Mouse (Mus musculus) lung, embryonic 14.5 days (tissue): ENCODE data around the gene 4930430F08Rik. TPM values are rescaled to one million over a fixed set of nuclear protein-coding genes. Genes with fewer than 3 reads are reported as not detected.

Source experiments
- ATAC-seq: fragments of 200-750 bp; cut with Nextera tagmentation; 2 replicates; pipeline ENCODE4 v1.8.0; 2017; ENCODE audit warnings: mild to moderate bottlenecking, moderate TSS enrichment, moderate library complexity; ENCODE audit not compliant: insufficient read depth
- DNase-seq: peaks from one replicate; pipeline ENCODE4 v3.0.0-alpha.2; 2015
- H3K27ac ChIP-seq: fragments of 300-500 bp; sonication (generic); 2 replicates; pipeline ENCODE4 v1.5.1; 2014; ENCODE audit warnings: low read depth, mild to moderate bottlenecking, moderate library complexity
- H3K27me3 ChIP-seq: fragments of 300-500 bp; sonication (generic); 2 replicates; pipeline ENCODE4 v1.6.1; 2014; ENCODE audit warnings: low read length, control low read depth; ENCODE audit not compliant: insufficient read depth
- H3K36me3 ChIP-seq: fragments of 300-500 bp; sonication (generic); 2 replicates; pipeline ENCODE4 v1.6.1; 2014; ENCODE audit warnings: control low read depth; ENCODE audit not compliant: insufficient read depth
- H3K4me1 ChIP-seq: fragments of 300-500 bp; sonication (generic); 2 replicates; pipeline ENCODE4 v1.6.1; 2014; ENCODE audit warnings: antibody characterized with exemption, control low read depth; ENCODE audit not compliant: insufficient read depth
- H3K4me2 ChIP-seq: fragments of 300-500 bp; sonication (generic); 2 replicates; pipeline ENCODE4 v1.6.1; 2014; ENCODE audit warnings: mild to moderate bottlenecking
- H3K4me3 ChIP-seq: fragments of 300-500 bp; sonication (generic); 2 replicates; pipeline ENCODE4 v1.5.1; 2014; ENCODE audit warnings: low read depth, low read length
- H3K9ac ChIP-seq: fragments of 300-500 bp; sonication (generic); 2 replicates; pipeline ENCODE4 v1.6.1; 2014
- H3K9me3 ChIP-seq: fragments of 300-500 bp; sonication (generic); 2 replicates; pipeline ENCODE4 v1.6.1; 2016; ENCODE audit warnings: low read depth, low read length, control low read depth
- CTCF ChIP-seq: IDR thresholded peaks from 2 replicates; pipeline ENCODE4 v1.5.1; 2016; ENCODE audit warnings: antibody characterized with exemption, low read depth
- WGBS: fragments of 180-500 bp; shearing (Covaris S2); extraction: QIAGEN DNeasy Blood & Tissue Kit; methylation state at CpG from one replicate; pipeline ENCODE4 v1.1.7; 2014; 5-methylcytosine and 5-hydroxymethylcytosine counted together
- polyA plus RNA-seq: library from polyadenylated mRNA; unstranded; fragments of >200 nt; fragmentation: Nextera tagmentation; extraction: Ambion mirVana; gene quantifications from 2 replicates; pipeline ENCODE4 v1.2.1, GENCODE M21; 2014

4930430F08Rik gene
- polyA plus RNA-seq, 1 experiment from 2014 or later: 9.1 TPM

GRCm38 (mm10) chr10:100603511-100603910 is 13.3 kb upstream of the 4930430F08Rik start:
- H3K9ac ChIP-seq: no peak overlapping the region
- no peaks in the 10 kb centered on the region for H3K27me3 ChIP-seq
- no peak for TF ChIP-seq CTCF
- no peak for DNase-seq
- WGBS: 86% methylated on average over 9 of the region's 9 CpGs
- no peaks in the 10 kb centered on the region for H3K36me3 ChIP-seq
- no peak overlapping the region for H3K27ac ChIP-seq
- no peaks in the 10 kb centered on the region for H3K4me1 ChIP-seq
- no peak overlapping the region for H3K4me2 ChIP-seq
- no peaks in the 10 kb centered on the region for H3K9me3 ChIP-seq
- no peak overlapping the region for H3K4me3 ChIP-seq
- ATAC-seq: no peak

- H3K27me3 ChIP-seq: no peaks in the 10 kb centered on the region
- DNase-seq: no peak
- no peak overlapping the region for H3K4me2 ChIP-seq
- H3K27ac ChIP-seq: no peak overlapping the region
- no peak for ATAC-seq
- no peak overlapping the region for H3K4me3 ChIP-seq
- 65% methylated on average over 3 of the region's 3 CpGs for WGBS
- no peak for TF ChIP-seq CTCF
- H3K36me3 ChIP-seq: no peaks in the 10 kb centered on the region
- no peak overlapping the region for H3K9ac ChIP-seq
- no peaks in the 10 kb centered on the region for H3K9me3 ChIP-seq
- no peaks in the 10 kb centered on the region for H3K4me1 ChIP-seq
Measured at GRCm38 (mm10) chr10:100598339-100598738, 8.1 kb upstream of the 4930430F08Rik start.

DNA sequence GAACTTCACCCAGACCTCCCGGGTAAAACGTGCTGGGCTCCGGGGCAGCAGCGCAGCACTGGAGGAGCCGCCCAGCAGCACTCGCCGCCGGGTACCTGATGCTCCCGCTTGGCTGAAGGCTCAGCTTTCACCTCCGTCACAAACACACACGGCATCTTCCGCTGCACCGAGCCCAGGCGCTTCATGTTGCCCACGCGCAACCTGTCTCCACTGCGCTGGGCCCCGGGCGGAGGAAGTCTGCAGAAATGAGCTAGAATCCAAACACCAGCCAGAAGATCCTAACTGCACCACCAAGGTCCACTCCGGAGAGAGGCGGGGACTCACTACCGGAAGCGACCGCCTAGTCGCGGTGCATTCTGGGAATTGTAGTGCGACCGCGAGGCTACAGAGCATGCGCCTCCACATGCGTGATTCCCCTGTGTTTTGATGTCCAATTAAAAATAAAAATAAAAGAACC is 1.3 kb downstream of the 4930430F08Rik start:
- peak; percentile 97 for DNase-seq
- Histone ChIP-seq H3K4me3 (peak overlapping the region; percentile 68), H3K9ac (peak overlapping the region; percentile 67), H3K36me3 (no peaks in the 10 kb centered on the region), H3K4me1 (no peaks in the 10 kb centered on the region), H3K9me3 (no peaks in the 10 kb centered on the region), H3K27me3 (no peaks in the 10 kb centered on the region), H3K4me2 (peak overlapping the region; percentile 57), H3K27ac (no peak overlapping the region)
- peak; percentile 100 for ATAC-seq
- under 1% methylated on average over 31 of the region's 31 CpGs for WGBS
- no peak for TF ChIP-seq CTCF

DNA sequence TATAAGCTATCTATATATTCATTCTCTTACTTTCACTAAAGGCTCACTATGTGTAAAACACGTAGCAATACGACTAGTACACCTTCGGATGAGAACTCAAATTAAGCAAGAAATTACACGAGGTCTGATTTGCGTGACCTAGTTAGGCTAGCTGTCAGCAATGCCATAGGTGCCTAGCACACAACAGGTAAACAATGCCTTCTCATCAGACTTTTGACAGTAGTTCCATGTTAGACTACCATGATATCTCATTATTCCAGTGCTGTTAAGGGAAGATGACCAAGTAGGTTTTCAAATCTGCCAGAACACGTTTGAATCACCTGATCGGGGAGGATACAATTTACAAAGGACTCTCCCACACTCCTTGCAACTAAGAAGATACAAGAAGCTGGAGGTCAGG is 1.7 kb downstream of the 4930430F08Rik start:
- no peaks in the 10 kb centered on the region for H3K4me1 ChIP-seq
- H3K27ac ChIP-seq: no peak overlapping the region
- 36% methylated on average over 7 of the region's 7 CpGs for WGBS
- DNase-seq (no peak), ATAC-seq (peak; percentile 30; the same call in 1 of the 2 replicates)
- no peaks in the 10 kb centered on the region for H3K27me3 ChIP-seq
- peak overlapping the region; percentile 68 for H3K4me3 ChIP-seq
- H3K36me3 ChIP-seq: no peaks in the 10 kb centered on the region
- no peak for TF ChIP-seq CTCF
- H3K9me3 ChIP-seq: no peaks in the 10 kb centered on the region
- peak overlapping the region; percentile 67 for H3K9ac ChIP-seq
- H3K4me2 ChIP-seq: peak overlapping the region; percentile 57

- 79% methylated on average over 3 of the region's 3 CpGs for WGBS
- ATAC-seq (no peak), DNase-seq (no peak)
- Histone ChIP-seq H3K9me3 (no peaks in the 10 kb centered on the region), H3K27me3 (no peaks in the 10 kb centered on the region), H3K36me3 (no peaks in the 10 kb centered on the region), H3K4me3 (no peak overlapping the region), H3K9ac (no peak overlapping the region), H3K4me2 (no peak overlapping the region), H3K4me1 (no peaks in the 10 kb centered on the region), H3K27ac (no peak overlapping the region)
- no peak for TF ChIP-seq CTCF
Measured at GRCm38 (mm10) chr10:100584178-100584577, 6.0 kb downstream of the 4930430F08Rik start.

DNA sequence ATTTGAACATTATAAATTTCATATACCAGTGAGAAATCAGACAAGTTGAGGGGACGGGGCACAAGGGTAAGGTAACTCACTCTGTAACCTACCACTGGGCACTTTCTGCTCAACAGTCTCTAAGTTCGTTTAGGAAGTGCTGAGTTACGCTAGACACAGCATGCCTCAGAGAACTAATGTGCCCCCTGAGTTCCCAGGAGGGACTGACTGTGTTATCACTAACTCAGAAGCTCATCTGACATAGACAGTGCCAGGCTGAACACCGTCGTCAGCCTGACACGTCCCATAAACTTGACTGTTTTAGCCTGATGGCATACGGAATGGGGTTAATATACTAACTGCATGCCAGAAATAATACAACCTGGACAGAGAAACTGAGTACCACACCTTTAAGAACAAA is 14.9 kb downstream of the 4930430F08Rik start:
- Histone ChIP-seq H3K4me2 (no peak overlapping the region), H3K36me3 (peaks cover 15% of the 10 kb centered on the region; the same call in 1 of the 2 replicates), H3K9ac (no peak overlapping the region), H3K27ac (no peak overlapping the region), H3K4me3 (no peak overlapping the region), H3K9me3 (no peaks in the 10 kb centered on the region), H3K27me3 (no peaks in the 10 kb centered on the region), H3K4me1 (no peaks in the 10 kb centered on the region)
- ATAC-seq (no peak), DNase-seq (no peak)
- WGBS: 84% methylated on average over 7 of the region's 7 CpGs
- TF ChIP-seq CTCF: no peak

DNA sequence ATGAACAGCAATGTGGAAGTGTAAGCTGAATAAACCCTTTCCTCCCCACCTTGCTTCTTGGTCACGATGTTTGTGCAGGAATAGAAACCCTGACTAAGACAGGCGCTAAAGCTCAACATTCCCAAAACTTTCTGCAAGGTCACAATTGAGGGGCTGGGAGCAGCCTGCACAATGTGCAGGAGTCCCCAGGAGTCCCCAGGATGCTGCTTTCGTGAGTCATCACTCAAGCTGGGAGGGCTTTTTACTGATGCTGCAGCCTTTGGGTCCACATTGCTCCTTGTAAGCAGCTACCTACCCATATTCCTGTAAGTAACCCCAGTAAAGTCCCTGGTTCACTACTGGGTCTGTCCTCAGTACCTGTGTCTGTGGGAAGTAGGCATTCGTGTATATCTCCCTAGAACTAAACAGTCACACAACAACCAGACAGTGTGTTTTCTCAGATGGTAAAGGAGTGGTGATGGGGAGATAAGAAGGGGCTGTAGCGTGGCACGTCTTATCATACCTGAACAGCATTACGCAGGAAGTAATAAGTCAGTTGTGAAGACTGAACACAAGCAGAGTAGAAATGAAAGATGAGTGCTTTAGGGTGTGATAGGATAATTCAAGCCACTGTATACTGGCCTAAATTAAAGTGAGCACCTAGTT is 15.6 kb downstream of the 4930430F08Rik start:
- 88% methylated on average over 7 of the region's 7 CpGs for WGBS
- no peak for DNase-seq
- no peak for TF ChIP-seq CTCF

More for the DNA sequence above, 15.6 kb downstream of the 4930430F08Rik start:
- H3K4me2 ChIP-seq: no peak overlapping the region
- no peak overlapping the region for H3K4me3 ChIP-seq
- H3K4me1 ChIP-seq: no peaks in the 10 kb centered on the region
- H3K27ac ChIP-seq: no peak overlapping the region
- H3K27me3 ChIP-seq: no peaks in the 10 kb centered on the region
- no peak for ATAC-seq
- H3K36me3 ChIP-seq: peaks cover 15% of the 10 kb centered on the region; the same call in 1 of the 2 replicates
- no peak overlapping the region for H3K9ac ChIP-seq
- no peaks in the 10 kb centered on the region for H3K9me3 ChIP-seq
